12 mouse cellular contexts compared by ENCODE assay signal in genomic region chr13:43493058-43493481, GRCm38 (mm10). TPM values are rescaled to one million over a fixed set of nuclear protein-coding genes. Genes with fewer than 3 reads are reported as not detected.
DNase-seq lines count a peak whose midpoint lies in the region; ATAC-seq lines count a peak whose summit lies in the region.
"Had no signal": no experiment of that assay in that cellular context is flagged by ENCODE, and none has a peak within 500 bp of the region (broad histone marks: within the 10 kb centered on the region; RNA-seq: fewer than 3 reads in every experiment).

No protein-coding gene starts in this region.

- 63% methylated on average over 11 of the region's 11 CpGs for whole genome bisulfite sequencing in kidney, embryonic 15.5 days

- H3K36me3 ChIP-seq in kidney, embryonic 15.5 days: no peaks in the 10 kb centered on the region
- H3K36me3 ChIP-seq: neural tube, embryonic 12.5 days had no signal

- H3K9me3 ChIP-seq in kidney, embryonic 15.5 days (replicated peaks): 0 out of 2 replicates have a peak, but pooled peaks cover 3% of the 10 kb centered on the region

- peaks cover 10% of the 10 kb centered on the region for H3K4me1 ChIP-seq in kidney, embryonic 15.5 days

- no peak overlapping the region for H3K4me3 ChIP-seq in kidney, embryonic 15.5 days (replicated peaks)
- H3K4me3 ChIP-seq: neural tube, embryonic 12.5 days had no signal

- no peak overlapping the region for H3K4me2 ChIP-seq in kidney, embryonic 15.5 days
- H3K4me2 ChIP-seq: neural tube, embryonic 12.5 days had no signal

- H3K9ac ChIP-seq in kidney, embryonic 15.5 days: no peak overlapping the region
- H3K9ac ChIP-seq: neural tube, embryonic 12.5 days had no signal

- H3K27me3 ChIP-seq in kidney, embryonic 15.5 days: no peaks in the 10 kb centered on the region
- H3K27me3 ChIP-seq: neural tube, embryonic 12.5 days had no signal

- ATAC-seq in kidney, embryonic 15.5 days (replicated peaks; ENCODE audit: low FRiP score): no peak

- no peak for DNase-seq in kidney, adult 8-10 months
- DNase-seq in right cerebral cortex, postnatal 25 days: peak; percentile 38
- DNase-seq in right cerebral cortex, postnatal 14 days: no peak
- DNase-seq in lung, postnatal 36 days: peak; percentile 76
- no peak for DNase-seq in cerebellum, adult 18-20 months
- DNase-seq in embryo, embryonic 9.5 days (ENCODE audit: extremely low spot score): no peak
- DNase-seq: cerebellum, adult 11 months; embryo, embryonic 11 days; kidney, postnatal 4 days; thymus, adult 18-20 months had no signal

- 0 out of 2 replicates have a peak overlapping the region, but pooled peaks have one; percentile 3 for H3K27ac ChIP-seq in kidney, embryonic 15.5 days
- H3K27ac ChIP-seq: neural tube, embryonic 12.5 days had no signal

RNA-seq across cellular contexts. Expression of gene Ranbp9, which starts 12.0 kb away (rescaled TPM):
- polyA plus RNA-seq in kidney, embryonic 15.5 days (2015; fragmentation: Nextera tagmentation; extraction: Ambion mirVana): 8.2 and 10.8 TPM in 2 replicates

Comparison
In these comparisons a context has a peak if more than half of its experiments do, and no peak if none do; other contexts are left out.
1. DNase-seq: peak in right cerebral cortex, postnatal 25 days (single experiment) and lung, postnatal 36 days (single experiment); none in kidney, adult 8-10 months (0 of 2), right cerebral cortex, postnatal 14 days (single experiment), cerebellum, adult 18-20 months (0 of 2) and embryo, embryonic 9.5 days (single experiment).